Mouse (Mus musculus) heart, embryonic 13.5 days (tissue): ENCODE results near the gene Hsd17b6. TPM values are rescaled to one million over a fixed set of nuclear protein-coding genes. Genes with fewer than 3 reads are reported as not detected.

Experiments
- ATAC-seq: fragments of 200-750 bp; cut with Nextera tagmentation; 2 replicates; pipeline ENCODE4 v1.8.0; 2017; ENCODE audit warnings: moderate TSS enrichment; ENCODE audit not compliant: insufficient number of reproducible peaks, low FRiP score, low TSS enrichment; ENCODE audit errors: extremely low read depth
- H3K27ac ChIP-seq: fragments of 300-500 bp; sonication (generic); replicated peaks from 2 replicates; pipeline ENCODE4 v1.5.1; 2015; ENCODE audit warnings: moderate library complexity, mild to moderate bottlenecking, inconsistent platforms
- H3K27me3 ChIP-seq: fragments of 300-500 bp; sonication (generic); replicated peaks from 2 replicates; pipeline ENCODE4 v1.6.1; 2015; ENCODE audit warnings: mild to moderate bottlenecking, inconsistent platforms
- H3K36me3 ChIP-seq: fragments of 300-500 bp; sonication (generic); 2 replicates; pipeline ENCODE4 v1.6.1; 2015; ENCODE audit warnings: mild to moderate bottlenecking, inconsistent platforms
- H3K4me1 ChIP-seq: fragments of 300-500 bp; sonication (generic); 2 replicates; pipeline ENCODE4 v1.6.1; 2015; ENCODE audit warnings: inconsistent platforms
- H3K4me2 ChIP-seq: fragments of 300-500 bp; sonication (generic); 2 replicates; pipeline ENCODE4 v1.6.1; 2015; ENCODE audit warnings: inconsistent platforms, mild to moderate bottlenecking, moderate library complexity
- H3K4me3 ChIP-seq: fragments of 300-500 bp; sonication (generic); 2 replicates; pipeline ENCODE4 v1.5.1; 2015; ENCODE audit warnings: moderate library complexity, mild to moderate bottlenecking, inconsistent platforms
- H3K9ac ChIP-seq: fragments of 300-500 bp; sonication (generic); 2 replicates; pipeline ENCODE4 v1.6.1; 2015; ENCODE audit warnings: inconsistent platforms, mild to moderate bottlenecking, moderate library complexity
- H3K9me3 ChIP-seq: fragments of 300-500 bp; sonication (generic); 2 replicates; pipeline ENCODE4 v1.6.1; 2016; ENCODE audit warnings: inconsistent platforms
- WGBS: fragments of 180-500 bp; shearing (Covaris S2); methylation state at CpG from one replicate; pipeline ENCODE4 v1.1.7; 2015; ENCODE audit warnings: mixed read lengths; 5-methylcytosine and 5-hydroxymethylcytosine counted together
- polyA plus RNA-seq: library from polyadenylated mRNA; unstranded; fragments of >200 nt; fragmentation: Nextera tagmentation; extraction: Ambion mirVana; gene quantifications from 2 replicates; pipeline ENCODE4 v1.2.1, GENCODE M21; 2015

Hsd17b6 gene
- polyA plus RNA-seq, 1 experiment from 2014 or later = not detected

GRCm38 (mm10) chr10:127964004-127964403 is 43.4 kb downstream of the Hsd17b6 start:
- Histone ChIP-seq H3K4me2 (no peak overlapping the region), H3K9me3 (no peaks in the 10 kb centered on the region), H3K27me3 (no peaks in the 10 kb centered on the region), H3K36me3 (no peaks in the 10 kb centered on the region), H3K4me1 (0 out of 2 replicates have a peak, but pooled peaks cover 5% of the 10 kb centered on the region), H3K4me3 (no peak overlapping the region), H3K27ac (no peak overlapping the region), H3K9ac (no peak overlapping the region)
- 37% methylated on average over 3 of the region's 3 CpGs for WGBS
- no peak for ATAC-seq

GRCm38 (mm10) chr10:127962451-127962850 is 45.0 kb downstream of the Hsd17b6 start:
- Histone ChIP-seq H3K4me2 (no peak overlapping the region), H3K9me3 (no peaks in the 10 kb centered on the region), H3K36me3 (no peaks in the 10 kb centered on the region), H3K27ac (no peak overlapping the region), H3K4me1 (0 out of 2 replicates have a peak, but pooled peaks cover 5% of the 10 kb centered on the region), H3K4me3 (no peak overlapping the region), H3K27me3 (no peaks in the 10 kb centered on the region), H3K9ac (no peak overlapping the region)
- no peak for ATAC-seq
- WGBS = 74% methylated on average over 3 of the region's 3 CpGs

- no peak for ATAC-seq
- WGBS = 86% methylated on average over 7 of the region's 7 CpGs
- no peaks in the 10 kb centered on the region for H3K36me3 ChIP-seq
- H3K4me1 ChIP-seq = no peaks in the 10 kb centered on the region
- H3K9ac ChIP-seq = no peak overlapping the region
- H3K27ac ChIP-seq = no peak overlapping the region
- no peak overlapping the region for H3K4me3 ChIP-seq
- H3K27me3 ChIP-seq = no peaks in the 10 kb centered on the region
- H3K9me3 ChIP-seq = no peaks in the 10 kb centered on the region
- H3K4me2 ChIP-seq = no peak overlapping the region
Measured at GRCm38 (mm10) chr10:127959161-127959679, 48.2 kb downstream of the Hsd17b6 start.

GRCm38 (mm10) chr10:127956168-127956816 is 51.1 kb downstream of the Hsd17b6 start:
- Histone ChIP-seq H3K4me2 (no peak overlapping the region), H3K9ac (0 out of 2 replicates have a peak overlapping the region, but pooled peaks have one; percentile 5), H3K4me3 (no peak overlapping the region), H3K36me3 (no peaks in the 10 kb centered on the region), H3K9me3 (no peaks in the 10 kb centered on the region), H3K4me1 (no peaks in the 10 kb centered on the region), H3K27me3 (no peaks in the 10 kb centered on the region), H3K27ac (no peak overlapping the region)
- WGBS = 45% methylated on average over 16 of the region's 16 CpGs
- ATAC-seq = no peak

GRCm38 (mm10) chr10:127955034-127955433 is 52.4 kb downstream of the Hsd17b6 start:
- 58% methylated on average over 4 of the region's 4 CpGs for WGBS
- H3K27me3 ChIP-seq = no peaks in the 10 kb centered on the region
- ATAC-seq = no peak

GRCm38 (mm10) chr10:127951821-127952220 is 55.6 kb downstream of the Hsd17b6 start:
- no peak for ATAC-seq
- Histone ChIP-seq H3K9ac (no peak overlapping the region), H3K4me1 (no peaks in the 10 kb centered on the region), H3K9me3 (no peaks in the 10 kb centered on the region), H3K36me3 (no peaks in the 10 kb centered on the region), H3K4me3 (no peak overlapping the region), H3K27me3 (no peaks in the 10 kb centered on the region), H3K4me2 (no peak overlapping the region), H3K27ac (no peak overlapping the region)
- WGBS = 65% methylated on average over 4 of the region's 4 CpGs

More at GRCm38 (mm10) chr10:127955034-127955433, 52.4 kb downstream of the Hsd17b6 start:
- Histone ChIP-seq H3K9ac (no peak overlapping the region), H3K36me3 (no peaks in the 10 kb centered on the region), H3K27ac (no peak overlapping the region), H3K9me3 (no peaks in the 10 kb centered on the region), H3K4me2 (no peak overlapping the region), H3K4me3 (no peak overlapping the region), H3K4me1 (no peaks in the 10 kb centered on the region)

- Histone ChIP-seq H3K4me3 (no peak overlapping the region), H3K9me3 (no peaks in the 10 kb centered on the region), H3K36me3 (no peaks in the 10 kb centered on the region), H3K4me1 (no peaks in the 10 kb centered on the region), H3K9ac (no peak overlapping the region), H3K27me3 (no peaks in the 10 kb centered on the region), H3K4me2 (no peak overlapping the region), H3K27ac (no peak overlapping the region)
- ATAC-seq = no peak
- WGBS = 80% methylated on average over 9 of the region's 9 CpGs
Measured at GRCm38 (mm10) chr10:127951390-127951789, 56.0 kb downstream of the Hsd17b6 start.

GRCm38 (mm10) chr10:127949596-127950130 is 57.7 kb downstream of the Hsd17b6 start:
- Histone ChIP-seq H3K4me1 (no peaks in the 10 kb centered on the region), H3K27ac (no peak overlapping the region), H3K4me3 (no peak overlapping the region), H3K9me3 (no peaks in the 10 kb centered on the region), H3K4me2 (no peak overlapping the region), H3K9ac (no peak overlapping the region), H3K27me3 (no peaks in the 10 kb centered on the region), H3K36me3 (no peaks in the 10 kb centered on the region)
- no peak for ATAC-seq
- 71% methylated on average over 4 of the region's 4 CpGs for WGBS

GRCm38 (mm10) chr10:127945432-127946064 is 61.9 kb downstream of the Hsd17b6 start:
- H3K4me3 ChIP-seq = no peak overlapping the region
- no peaks in the 10 kb centered on the region for H3K9me3 ChIP-seq
- 37% methylated on average over 5 of the region's 5 CpGs for WGBS
- ATAC-seq = no peak
- no peak overlapping the region for H3K9ac ChIP-seq
- H3K36me3 ChIP-seq = no peaks in the 10 kb centered on the region
- no peak overlapping the region for H3K4me2 ChIP-seq
- no peaks in the 10 kb centered on the region for H3K4me1 ChIP-seq
- H3K27ac ChIP-seq = no peak overlapping the region
- no peaks in the 10 kb centered on the region for H3K27me3 ChIP-seq
